Mouse (Mus musculus) 416B (cell line): Measurements from ENCODE around the gene 1700025C18Rik.

Experiments used
- DNase-seq: peaks from one replicate; pipeline ENCODE4 v3.0.0; 2011; ENCODE audit warnings: low read depth

Gene 1700025C18Rik

GRCm38 (mm10) chr2:165037415-165037814, 53.1 kb downstream of the 1700025C18Rik start:
- DNase-seq: no peak

- DNase-seq: no peak
Observed at GRCm38 (mm10) chr2:165035058-165035431, 55.5 kb downstream of the 1700025C18Rik start.

- peak; percentile 95 for DNase-seq
Observed at GRCm38 (mm10) chr2:165034131-165035057, 56.2 kb downstream of the 1700025C18Rik start, which contains the start of gene Ncoa5. Gene Ncoa5 (minus strand): TSS chr2:165034867.

GRCm38 (mm10) chr2:165033306-165033705, 57.2 kb downstream of the 1700025C18Rik start:
- DNase-seq: no peak

- DNase-seq: peak; percentile 25
Observed at GRCm38 (mm10) chr2:165032533-165032932, 58.0 kb downstream of the 1700025C18Rik start.
